Mouse (Mus musculus) cerebellum, postnatal 36 days (tissue): ENCODE measurements at regions not wholly inside any gene's neighbourhood (a gene's known extent, or its start where the extent isn't known, plus 50 kb on each side); places are given as distances from the start of the nearest gene placed in this dataset.

Experiments
- DNase-seq, 2 experiments: peaks; one replicate each; pipeline ENCODE4 v3.0.0; 2021 to 2022; ENCODE audit warnings: mixed read lengths in 2 of 2

DNA sequence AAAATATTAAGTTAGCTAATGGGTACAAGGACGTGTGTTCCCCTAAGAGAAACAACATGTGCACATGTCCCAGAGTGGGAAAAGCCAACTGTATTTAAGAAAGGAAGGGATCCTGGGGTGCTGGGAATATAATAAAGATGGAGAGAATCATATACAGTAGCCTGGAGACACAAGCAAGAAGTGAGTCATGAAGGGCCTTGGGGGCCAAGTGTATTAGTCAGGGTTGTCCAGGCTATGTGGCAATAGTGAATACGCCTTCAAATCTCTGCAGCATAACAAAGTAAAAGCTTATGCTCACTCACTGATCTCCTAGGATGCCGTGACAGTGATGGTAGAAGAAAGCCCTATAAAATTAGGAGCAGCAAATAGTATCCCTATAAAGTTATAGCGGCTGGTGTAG, 124.1 kb upstream of the Gm10295 start:
- no peak for DNase-seq

DNA sequence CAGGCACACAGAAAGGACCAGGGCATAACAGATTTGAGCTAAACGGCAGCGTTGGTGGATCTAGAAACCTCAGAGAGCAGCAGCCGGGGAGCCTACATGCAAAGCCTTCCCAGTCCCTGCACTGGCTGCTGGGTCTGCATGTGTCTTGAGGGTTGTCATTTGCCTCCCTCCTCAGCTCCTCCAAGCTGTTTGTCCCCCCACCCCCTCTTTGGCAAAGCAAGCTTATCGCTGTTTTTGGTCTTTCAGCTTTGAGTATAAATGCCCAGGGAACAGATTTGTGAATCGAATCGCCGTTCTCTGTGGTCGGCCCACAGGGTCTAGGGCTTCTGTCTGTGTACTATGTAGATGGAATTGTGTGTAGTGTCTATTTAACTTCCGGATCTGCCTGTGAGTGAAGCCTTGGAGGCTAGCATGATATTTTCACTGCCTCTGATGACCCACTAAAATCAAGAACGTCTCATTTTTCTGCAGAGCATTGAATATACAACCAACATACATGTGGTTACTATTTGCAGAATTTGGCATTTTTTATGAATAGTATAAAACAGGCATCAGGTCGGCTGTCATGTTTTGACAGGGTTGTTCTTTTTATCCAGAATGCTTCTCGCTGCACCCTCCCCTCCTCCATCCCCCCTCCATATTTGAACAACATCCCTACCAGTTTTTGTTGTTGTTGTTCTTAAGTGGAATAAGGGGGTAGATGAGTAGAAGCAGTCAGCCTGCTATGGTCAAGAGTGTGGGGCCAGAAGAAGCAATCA, 121.3 kb upstream of the Gm10295 start:
- DNase-seq: no peak

DNA sequence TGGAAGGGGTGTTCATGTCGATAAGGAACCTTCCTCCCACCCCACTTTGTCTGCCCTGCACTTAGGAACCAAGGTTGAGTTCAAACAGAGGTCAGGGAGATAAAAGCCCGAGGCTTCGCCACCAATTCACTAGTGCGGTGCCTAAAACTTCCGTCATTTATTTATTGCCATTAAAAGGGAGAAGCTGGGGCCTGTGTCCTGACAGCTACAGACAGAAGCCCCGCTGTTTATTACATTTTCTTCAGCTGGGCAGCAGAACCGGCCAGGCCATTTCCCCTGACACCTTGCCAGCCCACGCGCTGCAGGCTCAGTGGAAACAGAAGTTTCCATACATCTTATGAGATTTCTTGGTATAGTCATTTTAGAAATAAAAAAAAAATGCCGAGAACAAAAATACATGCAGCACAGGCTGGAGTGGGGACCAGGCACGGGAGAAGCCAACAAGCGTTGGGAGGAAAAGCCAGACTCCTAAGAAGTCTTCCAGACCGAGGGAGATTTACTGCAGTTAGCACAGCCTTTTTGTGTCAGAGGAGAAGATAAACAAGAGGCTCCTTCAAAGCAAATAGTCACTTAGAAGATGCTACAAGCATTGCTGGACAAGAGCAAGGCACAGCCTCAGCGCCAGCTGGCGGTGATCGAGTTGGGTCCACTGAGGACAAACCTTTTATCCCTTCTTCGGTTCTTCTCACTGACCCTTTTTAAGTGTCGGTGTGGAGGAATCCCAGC, 120.5 kb upstream of the Gm10295 start:
- DNase-seq: peak; percentile 5 to 6

DNA sequence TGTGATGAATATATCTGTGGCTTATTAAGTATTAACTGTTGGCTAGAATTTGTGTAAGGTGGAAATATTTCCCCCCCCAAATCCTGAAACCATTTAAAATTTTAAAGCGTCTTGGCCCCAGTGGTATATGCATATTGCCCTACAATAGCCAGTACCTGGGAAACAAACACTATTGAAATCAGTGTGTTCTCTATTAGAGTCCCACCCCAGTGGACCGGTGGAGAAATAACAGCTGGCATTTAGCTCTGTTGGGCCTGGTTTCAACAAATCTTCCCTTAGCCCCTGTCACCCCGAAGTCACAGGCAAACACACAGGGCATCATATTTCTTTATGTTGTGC, 120.0 kb upstream of the Gm10295 start:
- no peak for DNase-seq

DNA sequence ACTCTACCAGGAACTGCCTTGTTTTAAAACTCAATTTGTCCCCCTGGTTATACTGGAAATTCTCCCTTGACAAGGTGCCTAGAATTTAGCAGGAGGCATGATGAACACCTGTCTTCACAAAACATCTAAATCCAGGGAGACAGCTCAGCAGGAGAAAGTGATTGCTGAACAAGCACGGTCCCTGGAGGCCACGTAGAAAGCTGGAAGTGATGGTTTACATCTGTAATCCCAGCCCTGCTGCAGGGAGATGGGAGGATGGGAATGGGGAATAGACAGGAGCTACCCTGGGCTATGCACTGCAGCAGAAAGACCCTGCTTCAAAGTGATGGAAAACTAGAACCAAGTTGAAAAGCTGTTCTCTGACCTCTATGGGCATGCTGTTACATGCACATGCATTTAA, 119.1 kb upstream of the Gm10295 start:
- DNase-seq: no peak

DNA sequence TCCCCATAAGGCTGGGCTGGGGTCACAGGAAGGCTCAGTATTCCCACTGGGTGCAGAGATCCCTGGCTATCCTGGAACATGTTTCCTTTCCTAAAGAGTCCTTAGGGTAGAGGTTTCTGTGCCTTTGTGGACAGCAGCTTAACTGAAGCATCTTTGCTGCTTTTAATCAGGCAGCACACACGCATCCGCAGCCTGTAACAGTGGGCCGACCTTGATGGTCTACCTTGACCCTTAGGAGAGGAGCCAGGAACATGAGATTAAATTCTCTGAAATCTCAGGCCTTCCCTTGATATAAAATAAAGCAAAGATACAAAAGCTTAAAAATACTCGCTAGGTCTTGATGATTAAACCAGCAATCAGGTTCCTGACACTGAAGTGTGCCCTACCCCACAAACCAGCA, 118.7 kb upstream of the Gm10295 start:
- DNase-seq: no peak

DNA sequence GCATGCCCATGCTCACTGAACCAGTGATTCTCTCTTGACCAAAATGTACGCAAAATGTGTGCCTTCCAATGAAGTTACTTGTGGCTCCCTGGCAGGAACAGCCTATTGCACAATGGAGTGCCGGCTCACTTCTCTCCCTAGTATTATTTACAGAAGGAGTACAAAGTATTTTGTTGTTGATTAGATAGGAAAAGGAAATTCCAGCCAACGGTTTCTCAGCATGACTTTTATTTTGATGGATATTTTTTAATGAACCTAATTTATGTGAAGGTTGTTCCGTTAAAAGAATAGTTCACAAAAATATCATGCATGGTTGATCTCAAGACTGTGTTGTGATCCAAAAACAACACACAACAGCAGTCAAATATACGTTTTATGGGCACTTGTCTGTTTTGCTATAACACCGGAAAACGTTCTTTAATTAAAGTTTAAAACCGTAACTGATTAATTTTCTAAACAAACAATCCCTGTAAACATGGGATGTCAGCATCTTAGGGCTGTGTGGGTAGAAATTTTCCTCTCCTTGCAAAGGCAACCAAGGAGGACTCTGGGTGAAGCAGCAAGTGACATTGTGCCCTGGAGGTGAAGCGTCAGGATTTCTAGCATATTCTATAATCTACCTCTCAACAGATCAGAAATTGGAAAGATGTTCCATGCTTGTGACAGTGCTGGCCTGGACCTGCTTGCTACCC, 116.3 kb upstream of the Gm10295 start:
- no peak for DNase-seq

DNA sequence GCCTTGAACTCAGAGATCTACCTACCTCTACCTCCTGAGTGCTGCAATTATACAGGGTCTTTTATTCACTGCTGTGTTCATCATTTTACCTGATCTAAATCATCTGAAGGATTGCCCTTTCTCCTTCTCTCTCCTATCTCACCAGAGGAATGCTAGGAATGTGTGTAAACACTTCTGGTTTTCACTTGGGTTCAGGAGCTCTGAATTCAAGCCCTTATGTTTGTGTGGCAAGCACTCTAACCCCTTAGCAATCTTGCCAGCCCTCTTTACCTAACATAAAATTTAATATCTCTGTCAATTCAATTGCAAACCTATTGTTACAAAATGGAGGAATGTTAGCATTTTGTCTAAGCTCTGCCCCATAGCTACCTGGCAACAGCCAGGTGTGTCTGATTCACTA, 112.8 kb upstream of the Gm10295 start:
- DNase-seq: no peak

DNA sequence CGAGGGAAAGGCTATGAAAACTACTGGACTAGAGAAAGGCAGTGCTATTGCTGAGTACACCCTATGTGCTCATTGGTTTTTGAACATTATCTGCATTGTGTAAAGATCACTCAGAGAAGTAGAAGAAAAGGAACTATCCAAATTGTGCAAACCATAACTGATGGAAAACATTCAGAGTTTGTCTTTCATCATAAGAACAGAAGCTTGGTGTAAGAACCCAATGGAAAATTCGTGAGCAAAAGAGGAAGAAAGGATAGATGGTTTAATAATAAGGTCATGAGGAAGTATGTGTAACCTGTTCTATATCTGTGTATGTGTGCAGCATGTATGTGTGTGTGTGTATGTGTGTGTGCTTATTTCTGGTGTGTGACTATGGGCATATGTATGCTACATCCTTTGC, 112.3 kb upstream of the Gm10295 start:
- no peak for DNase-seq

DNA sequence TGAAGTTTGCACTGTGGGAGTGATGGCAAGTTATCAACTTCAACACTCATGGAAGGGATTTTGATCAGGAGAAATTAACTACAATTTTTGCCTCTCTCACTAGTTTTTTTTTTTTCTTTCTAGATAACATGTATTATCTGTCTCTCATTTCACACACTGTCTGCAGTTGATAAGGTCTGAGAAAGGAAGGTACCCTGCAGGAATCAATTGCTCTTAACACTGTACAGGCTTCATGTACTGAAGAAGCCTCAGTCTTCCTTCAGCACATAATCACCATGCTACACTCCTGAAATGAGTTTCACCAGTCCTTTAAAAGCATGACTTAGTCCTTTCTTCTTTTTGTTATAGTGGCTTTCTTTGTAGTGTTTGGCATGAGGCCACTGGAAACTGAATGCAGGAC, 108.5 kb upstream of the Gm10295 start:
- no peak for DNase-seq

DNA sequence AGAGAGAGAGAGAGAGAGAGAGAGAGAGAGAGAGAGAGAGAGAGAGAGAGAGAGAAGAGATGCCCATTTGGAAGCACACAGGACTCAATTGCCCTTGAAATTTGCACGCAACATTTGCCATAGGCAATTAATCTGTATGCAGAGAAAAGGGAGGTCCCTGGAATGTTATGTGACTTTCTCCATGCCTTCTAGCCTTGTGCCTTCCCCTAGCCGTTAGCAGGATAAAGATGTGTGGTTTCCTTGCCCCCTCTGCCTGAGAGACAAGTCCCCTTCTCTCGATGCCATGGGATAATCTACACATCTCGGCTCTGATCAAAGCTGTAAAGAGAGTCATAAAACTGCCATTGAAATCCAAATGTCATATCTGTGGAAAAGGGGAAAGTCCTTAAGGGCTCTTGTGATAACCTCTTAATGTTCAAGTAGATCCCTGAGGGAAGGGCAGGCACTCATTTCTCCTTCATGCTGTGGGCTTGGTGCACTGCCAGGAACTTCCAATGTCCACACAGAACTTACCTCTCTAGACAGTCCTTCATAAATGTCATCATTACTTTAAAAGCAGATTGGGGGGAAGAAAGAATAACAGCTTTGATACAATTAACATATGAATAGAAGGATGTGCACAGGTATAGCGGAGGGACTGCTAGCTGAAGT, 106.9 kb upstream of the Gm10295 start:
- no peak for DNase-seq

DNA sequence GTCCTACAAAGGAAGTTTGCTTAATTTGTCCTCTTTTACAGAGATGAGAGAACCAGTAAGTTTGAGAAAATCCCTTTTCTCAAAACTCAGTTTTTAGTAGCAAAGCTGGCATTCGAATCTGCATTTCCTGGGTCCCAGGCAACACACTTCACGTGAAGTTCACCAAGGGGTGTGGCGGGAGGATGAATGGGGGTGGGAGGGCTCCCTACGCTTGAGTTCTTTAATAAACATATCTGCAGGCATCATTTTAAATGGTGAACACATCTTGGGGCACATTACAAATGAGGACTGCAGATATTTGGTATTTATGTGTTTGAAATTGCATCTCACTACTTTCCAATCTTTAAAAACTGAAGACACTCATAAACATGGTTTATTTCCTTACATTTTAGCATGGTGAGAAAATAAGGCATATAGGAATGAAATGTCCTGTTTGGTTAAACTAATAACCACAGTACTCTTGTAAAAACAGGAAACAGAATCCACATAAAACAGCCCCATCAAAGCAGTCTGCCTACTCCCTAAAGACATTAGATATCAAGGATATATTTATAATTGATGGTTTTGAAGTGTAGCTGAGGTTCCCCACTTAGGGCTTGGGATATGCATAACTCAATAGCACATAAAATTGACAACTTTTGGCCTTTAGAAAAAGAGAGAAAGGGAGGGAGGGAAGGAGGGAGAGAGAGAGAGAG, 106.3 kb upstream of the Gm10295 start:
- no peak for DNase-seq

DNA sequence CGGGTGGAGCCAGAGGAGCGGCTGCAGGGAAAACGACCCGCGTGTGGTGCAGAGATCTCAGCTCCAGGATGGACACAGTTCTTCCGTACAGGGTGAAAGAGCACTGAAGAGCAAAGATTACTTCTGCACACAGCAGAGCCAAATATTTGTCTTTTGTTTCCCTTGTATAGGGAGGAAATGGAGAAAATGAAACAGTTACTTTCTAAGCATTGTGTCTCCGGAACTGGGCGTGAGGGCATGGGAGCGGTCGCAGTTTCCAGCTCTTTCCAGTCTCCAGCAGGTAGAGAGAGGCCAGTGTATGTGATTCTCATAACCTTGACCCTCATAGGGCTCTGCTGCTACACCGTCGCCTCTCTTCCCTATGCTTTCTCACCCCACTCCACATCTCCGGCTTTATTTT, 105.1 kb upstream of the Gm10295 start:
- DNase-seq: no peak

DNA sequence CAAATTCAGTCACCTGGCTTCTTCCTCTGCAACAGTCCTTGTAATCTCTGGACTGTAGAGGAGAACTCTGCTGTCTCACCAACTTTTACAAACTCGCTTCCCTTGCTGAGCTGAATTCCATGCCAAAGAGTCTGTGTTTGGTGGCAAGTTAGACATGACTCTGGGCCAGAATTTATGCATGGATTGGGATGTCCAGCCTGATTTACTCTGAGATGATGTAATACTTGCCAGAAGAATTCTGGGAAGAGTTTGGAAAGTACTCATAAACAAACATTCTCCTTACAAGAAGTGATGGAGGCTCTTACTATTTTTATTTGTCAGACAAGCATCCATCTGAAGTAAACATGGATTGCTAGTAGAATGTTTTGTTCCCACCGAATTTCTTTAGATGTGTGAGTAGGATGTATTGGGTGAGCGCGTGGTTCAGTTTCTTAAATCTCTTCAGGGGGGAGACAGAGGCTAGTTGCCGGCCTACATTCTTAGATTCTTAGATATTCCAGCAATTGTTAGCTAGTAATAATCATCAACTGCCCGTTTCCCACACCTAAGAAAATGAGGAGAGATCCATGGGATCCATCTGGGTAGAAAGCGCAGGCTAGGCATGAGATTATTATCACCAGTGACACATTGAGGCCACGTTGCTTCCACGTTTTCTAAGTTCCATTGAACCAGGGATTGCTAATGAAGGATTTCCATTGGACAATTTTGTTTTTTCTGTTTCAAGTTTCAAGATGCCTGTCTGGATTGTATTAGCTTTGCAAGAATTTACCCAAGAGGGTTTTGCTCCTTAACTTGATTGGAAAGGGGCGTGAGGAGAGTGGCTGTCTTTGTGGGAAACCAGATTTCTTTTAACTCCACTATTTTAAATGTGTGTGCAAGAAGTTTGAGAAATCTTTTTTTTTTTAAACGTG, 89.3 kb upstream of the Gm10295 start:
- no peak for DNase-seq

DNA sequence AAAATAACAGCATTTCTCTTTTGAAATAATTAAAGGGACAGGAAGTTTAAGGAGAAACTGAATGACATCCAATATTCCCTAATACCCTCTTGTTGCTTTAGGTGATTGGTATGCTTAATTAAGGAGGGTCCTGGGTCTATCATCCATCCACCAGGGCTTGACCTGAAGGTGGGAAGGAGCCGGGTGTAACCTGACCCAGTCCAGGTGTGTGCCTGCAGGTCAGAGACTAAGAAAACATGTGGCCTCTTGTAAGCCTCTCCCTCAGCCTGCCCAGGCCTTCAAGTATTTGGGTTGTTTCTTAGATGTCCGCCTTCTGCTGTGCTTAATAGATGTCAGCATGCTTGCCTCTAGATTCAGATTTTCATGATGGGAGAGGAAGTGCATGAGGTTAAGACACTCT, 74.7 kb upstream of the Gm10295 start:
- DNase-seq: no peak

DNA sequence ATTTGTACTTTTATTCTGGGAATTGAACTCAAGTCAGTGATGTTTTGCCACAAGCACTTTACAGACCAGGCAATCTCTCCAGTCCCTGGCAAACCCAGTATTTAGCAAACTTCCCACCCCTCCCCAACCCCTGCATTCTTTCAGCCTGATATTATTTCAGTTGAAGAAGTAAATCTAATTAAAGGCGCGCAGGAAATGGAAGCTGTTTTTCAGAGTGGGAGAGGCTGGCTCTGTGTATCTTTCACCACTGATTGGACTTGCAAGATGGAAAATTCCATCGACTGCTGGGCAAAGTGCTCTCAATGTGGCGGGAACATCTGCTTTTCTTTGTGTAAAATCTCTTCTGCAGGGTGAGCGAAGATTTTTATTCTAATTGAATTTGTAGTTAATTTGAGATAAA, 68.0 kb upstream of the Gm10295 start:
- DNase-seq: no peak

DNA sequence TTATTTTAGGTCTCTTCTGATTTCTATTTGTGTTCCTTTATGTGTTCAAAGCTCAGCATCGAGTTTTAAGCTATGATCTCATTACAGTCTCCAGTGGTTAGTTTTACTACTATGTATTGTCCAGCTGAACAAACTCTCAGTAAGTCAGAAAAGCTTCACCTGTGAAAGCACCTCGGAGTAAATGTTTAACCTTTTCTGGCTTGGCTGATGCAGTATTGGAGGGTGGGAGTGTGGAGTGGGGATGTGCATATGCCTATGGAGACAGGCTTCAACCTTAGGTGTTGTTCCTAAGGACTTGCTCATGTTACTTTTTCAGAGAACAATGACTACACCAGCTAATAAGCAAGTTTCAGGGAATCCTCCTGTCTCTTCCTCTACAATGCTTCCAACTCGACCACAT, 67.6 kb upstream of the Gm10295 start:
- DNase-seq: no peak

DNA sequence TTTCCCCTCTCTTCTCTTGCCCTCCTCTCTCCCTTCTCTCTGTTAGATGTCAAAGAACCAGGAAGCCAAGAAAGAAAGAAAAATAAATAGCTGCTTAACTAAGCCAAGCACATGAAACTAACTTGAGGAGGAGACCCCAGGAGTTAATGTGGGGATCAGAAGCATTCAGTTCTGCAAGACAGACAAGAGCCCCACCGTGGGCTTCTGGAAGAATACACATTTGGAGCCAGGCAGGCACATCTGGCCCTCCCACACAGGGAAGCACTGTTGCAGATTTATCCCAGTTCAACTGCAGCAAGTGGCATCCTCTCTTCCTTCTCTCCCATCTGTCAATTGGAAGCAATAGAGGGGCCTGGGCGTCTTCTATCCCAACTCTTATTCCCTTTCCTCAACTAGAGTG, 63.5 kb upstream of the Gm10295 start:
- no peak for DNase-seq

DNA sequence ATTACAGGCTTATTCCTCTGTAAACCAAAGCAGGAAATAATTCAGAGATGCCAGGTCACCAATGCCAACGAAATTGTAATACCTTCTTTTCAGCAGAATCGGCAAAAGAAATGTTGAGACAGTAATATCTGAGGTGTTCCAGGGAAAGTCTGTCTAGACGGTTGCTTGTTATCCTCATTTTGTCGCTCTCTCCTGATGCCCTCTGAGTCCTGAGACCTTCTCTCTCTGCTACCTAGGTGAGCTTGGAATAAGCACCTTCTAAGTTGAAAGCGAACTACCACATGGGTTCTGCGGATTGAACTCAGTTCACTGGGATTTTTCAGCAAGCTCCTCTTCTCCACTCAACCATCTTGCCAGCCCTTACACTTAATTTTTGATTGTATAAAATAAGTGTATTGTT, 61.8 kb upstream of the Gm10295 start:
- DNase-seq: no peak

DNA sequence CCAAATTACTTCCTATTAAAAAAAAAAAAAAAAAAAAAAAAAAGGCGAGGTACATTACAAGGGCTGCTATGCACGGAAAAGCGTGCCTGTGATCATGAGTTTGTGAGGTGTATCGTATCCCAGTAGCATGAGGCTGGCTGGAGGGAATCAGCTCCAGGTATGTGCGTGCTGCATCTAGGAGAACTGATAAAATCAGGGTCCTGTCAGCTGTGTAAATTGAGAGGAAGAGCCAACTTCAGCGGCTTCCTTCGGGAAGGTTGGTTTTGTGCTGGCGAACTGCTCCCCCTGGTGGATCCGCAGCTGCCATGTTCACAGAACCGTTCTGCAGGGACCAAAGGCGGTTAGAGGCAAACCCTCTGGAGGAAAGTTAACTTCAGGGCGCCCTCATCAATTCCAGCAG, 60.8 kb upstream of the Gm10295 start:
- DNase-seq: peak; percentile 67 to 68

DNA sequence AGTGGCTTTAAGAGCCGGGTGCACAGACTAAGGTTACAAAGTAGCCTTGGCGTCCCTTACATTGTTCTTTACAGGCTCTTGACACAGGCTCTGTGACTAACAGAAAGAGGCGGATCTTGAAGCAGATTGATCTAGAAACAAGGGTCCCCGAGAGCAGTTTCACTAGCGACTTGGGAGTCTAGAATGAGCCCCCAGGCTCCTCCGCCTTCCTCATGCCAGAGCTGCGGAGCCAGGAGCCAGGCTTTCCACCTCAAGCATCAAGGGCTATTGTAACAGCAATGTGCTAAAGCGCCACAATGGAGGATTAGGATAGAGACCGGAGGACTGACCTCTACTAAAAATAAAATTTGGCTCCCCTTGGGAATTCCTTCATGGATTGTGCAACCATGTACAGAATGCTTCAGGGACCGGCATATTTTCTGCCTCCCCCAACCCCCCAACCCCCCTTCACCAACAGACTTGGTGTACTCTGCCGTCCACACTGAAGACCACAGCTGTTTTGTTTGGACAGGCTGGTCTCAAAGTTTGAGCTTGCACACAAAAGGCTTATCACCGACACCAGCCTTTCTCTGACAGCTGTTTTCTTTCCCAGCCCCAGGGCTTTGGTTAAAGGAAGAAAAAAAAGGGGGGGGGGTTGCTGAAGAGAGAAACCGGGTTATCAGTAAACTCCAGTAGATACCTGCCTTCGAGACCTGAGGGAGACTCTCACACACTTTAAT, 60.2 kb upstream of the Gm10295 start:
- DNase-seq: no peak
